Mouse (Mus musculus) C2C12 (cell line): ENCODE measurements around the gene Mrpl46. TPM values are rescaled to one million over a fixed set of nuclear protein-coding genes. Genes with fewer than 3 reads are reported as not detected.

Experiments used
- H3K27me3 ChIP-seq: one replicate; pipeline ENCODE4 v1.6.1; 2011; ENCODE audit not compliant: control insufficient read depth, insufficient read depth, insufficient read length
- H3K36me3 ChIP-seq: one replicate; pipeline ENCODE4 v1.6.1; 2011; ENCODE audit not compliant: control insufficient read depth, insufficient read depth
- H3K4me3 ChIP-seq: one replicate; pipeline ENCODE4 v1.5.1; 2011; ENCODE audit warnings: mild to moderate bottlenecking, control low read depth; ENCODE audit not compliant: poor library complexity, insufficient read depth, severe bottlenecking
- H3K79me2 ChIP-seq: one replicate; pipeline ENCODE4 v1.6.1; 2011; ENCODE audit not compliant: control insufficient read depth, insufficient read depth
- H3K79me3 ChIP-seq: one replicate; pipeline ENCODE4 v1.6.1; 2011; ENCODE audit warnings: low read depth, control low read depth
- H3ac ChIP-seq: one replicate; pipeline ENCODE3; 2011; ENCODE audit warnings: low read depth; ENCODE audit not compliant: control insufficient read depth, insufficient read length
- CEBPB ChIP-seq: IDR thresholded peaks from one replicate; pipeline ENCODE4 v1.6.1; 2011; ENCODE audit warnings: low read depth, mild to moderate bottlenecking, control low read depth, moderate library complexity
- CTCF ChIP-seq: IDR thresholded peaks from one replicate; pipeline ENCODE4 v1.5.1; 2011; ENCODE audit not compliant: control insufficient read depth, insufficient read depth, insufficient read length
- FOSL1 ChIP-seq: IDR thresholded peaks from one replicate; pipeline ENCODE4 v1.8.0; 2011; ENCODE audit warnings: mild to moderate bottlenecking, low read length; ENCODE audit not compliant: poor library complexity, insufficient read depth, severe bottlenecking
- MAX ChIP-seq: IDR thresholded peaks from one replicate; pipeline ENCODE4 v1.6.1; 2011; ENCODE audit warnings: mild to moderate bottlenecking, control low read depth
- MYOD1 ChIP-seq: IDR thresholded peaks from one replicate; pipeline ENCODE4 v1.6.1; 2011; ENCODE audit warnings: low read depth; ENCODE audit not compliant: control insufficient read depth, insufficient read length
- MYOG ChIP-seq: IDR thresholded peaks from one replicate; pipeline ENCODE4 v1.6.1; 2011; ENCODE audit not compliant: control insufficient read depth, insufficient read length; ENCODE audit errors: extremely low read depth
- USF1 ChIP-seq: IDR thresholded peaks from one replicate; pipeline ENCODE4 v1.6.1; 2011; ENCODE audit warnings: low read depth, mild to moderate bottlenecking, control low read depth, moderate library complexity
- polyA plus RNA-seq: library from polyadenylated mRNA; unstranded; fragments of >200 nt; fragmentation: generic; extraction: Trizol; gene quantifications from one replicate; pipeline ENCODE4 v1.2.1, GENCODE M21; 2012; ENCODE audit warnings: missing spikeins

Mrpl46 gene
- polyA plus RNA-seq, 1 experiment: 32.4 TPM

DNA sequence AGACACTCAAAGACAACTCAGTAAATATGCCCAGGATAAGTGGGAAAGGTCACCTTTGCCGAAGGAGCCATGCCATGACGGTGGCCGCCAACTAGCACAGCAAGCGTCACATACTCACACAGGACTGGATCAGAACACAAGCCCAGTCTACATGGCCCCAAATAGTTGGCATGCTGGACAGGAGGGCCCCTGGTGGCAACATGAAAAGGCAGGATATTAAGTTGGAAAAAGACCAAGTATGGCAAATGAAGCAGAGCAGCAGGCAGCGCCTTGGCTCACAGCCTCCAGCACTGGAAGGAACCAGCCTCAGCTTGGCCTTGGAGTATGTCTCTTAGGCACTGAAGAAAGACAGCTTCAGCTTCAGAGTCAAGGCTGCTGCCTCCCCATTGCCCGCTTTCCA, 30.5 kb upstream of the Mrpl46 start:
- Histone ChIP-seq H3K79me2 (no peaks in the 10 kb centered on the region), H3K4me3 (no peak overlapping the region), H3ac (no peak overlapping the region), H3K79me3 (no peaks in the 10 kb centered on the region), H3K27me3 (no peaks in the 10 kb centered on the region), H3K36me3 (no peaks in the 10 kb centered on the region)
- TF ChIP-seq USF1 (no peak), FOSL1 (no peak), MAX (no peak), MYOD1 (no peak), CTCF (no peak), CEBPB (no peak), MYOG (no peak)

DNA sequence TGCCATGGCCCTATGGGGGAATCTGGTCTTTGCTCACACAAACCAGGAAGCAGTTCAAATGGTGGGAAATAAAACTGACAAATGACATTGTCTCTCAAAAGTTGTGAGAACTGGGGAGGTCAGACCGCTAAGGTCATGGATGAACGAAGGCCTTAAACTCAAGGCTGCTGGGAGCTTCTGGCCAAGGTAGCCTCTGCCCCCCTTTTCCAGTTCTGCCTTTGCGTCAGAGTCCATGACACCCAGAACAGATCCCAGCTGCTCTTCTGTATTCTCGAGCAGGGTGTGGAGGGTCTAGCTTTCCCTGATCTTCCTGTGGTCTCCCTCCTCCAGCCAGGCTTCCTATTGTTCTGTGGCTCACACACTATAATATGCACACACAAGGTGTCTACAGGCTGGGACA, 23.9 kb upstream of the Mrpl46 start:
- H3K27me3 ChIP-seq: no peaks in the 10 kb centered on the region
- H3K4me3 ChIP-seq: no peak overlapping the region
- no peaks in the 10 kb centered on the region for H3K36me3 ChIP-seq
- H3K79me2 ChIP-seq: no peaks in the 10 kb centered on the region
- no peaks in the 10 kb centered on the region for H3K79me3 ChIP-seq
- no peak overlapping the region for H3ac ChIP-seq
- TF ChIP-seq CEBPB: no peak
- TF ChIP-seq CTCF: no peak
- TF ChIP-seq USF1: no peak
- TF ChIP-seq MYOG: no peak
- no peak for TF ChIP-seq MAX
- TF ChIP-seq FOSL1: no peak
- no peak for TF ChIP-seq MYOD1

GRCm38 (mm10) chr7:78803841-78804240, 20.5 kb upstream of the Mrpl46 start:
- no peak for TF ChIP-seq FOSL1
- TF ChIP-seq MYOG: no peak
- no peak for TF ChIP-seq CEBPB
- TF ChIP-seq USF1: no peak
- TF ChIP-seq CTCF: no peak

GRCm38 (mm10) chr7:78799730-78800496, 16.6 kb upstream of the Mrpl46 start:
- Histone ChIP-seq H3K79me2 (no peaks in the 10 kb centered on the region), H3K36me3 (no peaks in the 10 kb centered on the region), H3K27me3 (peaks cover 21% of the 10 kb centered on the region), H3K79me3 (no peaks in the 10 kb centered on the region), H3K4me3 (no peak overlapping the region), H3ac (no peak overlapping the region)
- TF ChIP-seq MAX (no peak), FOSL1 (no peak), CTCF (no peak), MYOG (no peak), MYOD1 (no peak), USF1 (no peak), CEBPB (no peak)

More at GRCm38 (mm10) chr7:78803841-78804240, 20.5 kb upstream of the Mrpl46 start:
- H3ac ChIP-seq: no peak overlapping the region
- H3K27me3 ChIP-seq: peaks cover 18% of the 10 kb centered on the region
- no peak overlapping the region for H3K4me3 ChIP-seq
- H3K79me2 ChIP-seq: no peaks in the 10 kb centered on the region
- H3K79me3 ChIP-seq: no peaks in the 10 kb centered on the region
- H3K36me3 ChIP-seq: no peaks in the 10 kb centered on the region

GRCm38 (mm10) chr7:78797843-78798455, 14.6 kb upstream of the Mrpl46 start:
- Histone ChIP-seq H3K79me3 (no peaks in the 10 kb centered on the region), H3K36me3 (no peaks in the 10 kb centered on the region), H3K27me3 (peaks cover 21% of the 10 kb centered on the region), H3K79me2 (no peaks in the 10 kb centered on the region), H3ac (no peak overlapping the region), H3K4me3 (no peak overlapping the region)
- TF ChIP-seq USF1: no peak
- TF ChIP-seq MYOD1: no peak
- no peak for TF ChIP-seq CTCF
- TF ChIP-seq MYOG: no peak
- no peak for TF ChIP-seq FOSL1
- no peak for TF ChIP-seq CEBPB
- no peak for TF ChIP-seq MAX

GRCm38 (mm10) chr7:78796624-78797023, 13.3 kb upstream of the Mrpl46 start:
- H3K4me3 ChIP-seq: no peak overlapping the region
- TF ChIP-seq USF1 (no peak), FOSL1 (no peak), CEBPB (no peak)
- H3ac ChIP-seq: no peak overlapping the region
- H3K36me3 ChIP-seq: no peaks in the 10 kb centered on the region
- H3K27me3 ChIP-seq: peaks cover 16% of the 10 kb centered on the region
- H3K79me2 ChIP-seq: no peaks in the 10 kb centered on the region
- H3K79me3 ChIP-seq: no peaks in the 10 kb centered on the region
